ENCODE assay signal across 22 mouse cellular contexts in the genomic region with DNA sequence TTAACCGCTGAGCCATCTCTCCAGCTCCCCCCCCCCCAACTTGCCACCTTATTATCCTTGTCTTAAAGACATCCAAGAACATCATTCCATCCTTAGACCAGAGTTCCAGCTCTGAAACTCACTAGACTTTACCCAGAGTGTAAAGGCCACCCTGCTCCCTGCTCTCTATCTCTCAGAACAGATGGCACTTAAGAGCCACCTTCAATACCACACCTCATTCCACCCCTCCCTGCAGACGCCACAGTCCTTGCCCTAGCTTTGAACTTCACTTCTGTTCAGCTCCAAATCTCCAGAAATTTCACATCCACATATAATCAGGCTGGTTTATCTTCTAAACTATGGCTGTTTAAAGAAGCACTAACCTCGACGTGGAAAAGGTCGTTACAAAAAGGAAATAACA. TPM values are rescaled to one million over a fixed set of nuclear protein-coding genes. Genes with fewer than 3 reads are reported as not detected.
DNase-seq lines count a peak whose midpoint lies in the region; ATAC-seq lines count a peak whose summit lies in the region.
"Had no signal": no experiment of that assay in that cellular context is flagged by ENCODE, and none has a peak within 500 bp of the region (broad histone marks: within the 10 kb centered on the region; RNA-seq: fewer than 3 reads in every experiment).

No protein-coding gene starts in this region.

- 73% methylated on average over 5 of the region's 5 CpGs for WGBS in neural tube, embryonic 13.5 days
- 71% methylated on average over 5 of the region's 5 CpGs for WGBS in neural tube, embryonic 15.5 days
- 48% methylated on average over 5 of the region's 5 CpGs for WGBS in liver, embryonic 11.5 days

- no peak for DNase-seq in liver, embryonic 11.5 days (ENCODE audit: low spot score)
- DNase-seq in naive thymus-derived CD4-positive, alpha-beta T cell, adult 2 months (ENCODE audit: low read depth): peak; percentile 34
- DNase-seq in B cell, adult 2 months: no peak
- no peak for DNase-seq in thymus, postnatal 10 days (ENCODE audit: low spot score in 2 of 2)
- DNase-seq: cerebellum, adult 8-10 months; kidney, adult 18-20 months; layer of hippocampus, postnatal 36 days; thymus, adult 18-20 months had no signal

- H3K9me3 ChIP-seq in neural tube, embryonic 13.5 days: no peaks in the 10 kb centered on the region
- no peaks in the 10 kb centered on the region for H3K9me3 ChIP-seq in neural tube, embryonic 15.5 days (replicated peaks)
- no peaks in the 10 kb centered on the region for H3K9me3 ChIP-seq in liver, embryonic 11.5 days (ENCODE audit: control insufficient read depth, low read length)
- H3K9me3 ChIP-seq: heart, embryonic 15.5 days; hindbrain, embryonic 12.5 days had no signal

- H3K4me2 ChIP-seq in neural tube, embryonic 13.5 days: peak overlapping the region; percentile 18; the same call in 1 of the 2 replicates
- no peak overlapping the region for H3K4me2 ChIP-seq in neural tube, embryonic 15.5 days
- H3K4me2 ChIP-seq in liver, embryonic 11.5 days: peak overlapping the region; percentile 85
- H3K4me2 ChIP-seq: heart, embryonic 15.5 days; hindbrain, embryonic 12.5 days; midbrain, embryonic 11.5 days had no signal

- no peak overlapping the region for H3K4me3 ChIP-seq in neural tube, embryonic 13.5 days
- no peak overlapping the region for H3K4me3 ChIP-seq in neural tube, embryonic 15.5 days (replicated peaks)
- peak overlapping the region; percentile 11; the same call in 1 of the 2 replicates for H3K4me3 ChIP-seq in liver, embryonic 11.5 days (ENCODE audit: low read depth, low read length)
- H3K4me3 ChIP-seq: heart, embryonic 15.5 days; hindbrain, embryonic 12.5 days; myocyte had no signal

- peaks cover 32% of the 10 kb centered on the region for H3K4me1 ChIP-seq in neural tube, embryonic 13.5 days (replicated peaks)
- peaks cover 27% of the 10 kb centered on the region for H3K4me1 ChIP-seq in neural tube, embryonic 15.5 days
- H3K4me1 ChIP-seq in liver, embryonic 11.5 days (replicated peaks; ENCODE audit: control insufficient read depth, insufficient read depth, low read length): peaks cover 73% of the 10 kb centered on the region

- peaks cover 18% of the 10 kb centered on the region for H3K27me3 ChIP-seq in neural tube, embryonic 13.5 days
- H3K27me3 ChIP-seq in neural tube, embryonic 15.5 days (replicated peaks): peaks cover 9% of the 10 kb centered on the region; the same call in 1 of the 2 replicates
- 0 out of 2 replicates have a peak, but pooled peaks cover under 1% of the 10 kb centered on the region for H3K27me3 ChIP-seq in liver, embryonic 11.5 days (replicated peaks; ENCODE audit: control insufficient read depth, insufficient read depth, low read length)

- H3K27ac ChIP-seq in neural tube, embryonic 13.5 days (replicated peaks): no peak overlapping the region
- H3K27ac ChIP-seq in neural tube, embryonic 15.5 days (replicated peaks): no peak overlapping the region
- H3K27ac ChIP-seq in liver, embryonic 11.5 days (ENCODE audit: low read depth, low read length): peak overlapping the region; percentile 63
- H3K27ac ChIP-seq: heart, embryonic 15.5 days; hindbrain, embryonic 12.5 days had no signal

- ATAC-seq in neural tube, embryonic 13.5 days (ENCODE audit: low read depth): no peak
- no peak for ATAC-seq in neural tube, embryonic 15.5 days (ENCODE audit: low FRiP score)
- ATAC-seq in erythroblast, adult 5-6 weeks (replicated peaks; ENCODE audit: low FRiP score, poor library complexity, severe bottlenecking): peak; percentile 90
- peak; percentile 83 for ATAC-seq in liver, embryonic 11.5 days (replicated peaks; ENCODE audit: low FRiP score)
- ATAC-seq: forebrain, embryonic 14.5 days had no signal

- H3K9ac ChIP-seq in neural tube, embryonic 13.5 days: no peak overlapping the region
- H3K9ac ChIP-seq in neural tube, embryonic 15.5 days (replicated peaks): no peak overlapping the region
- H3K9ac ChIP-seq in liver, embryonic 11.5 days (ENCODE audit: low read depth, low read length): no peak overlapping the region
- H3K9ac ChIP-seq: heart, embryonic 15.5 days; hindbrain, embryonic 12.5 days had no signal

- no peaks in the 10 kb centered on the region for H3K36me3 ChIP-seq in neural tube, embryonic 13.5 days
- H3K36me3 ChIP-seq in neural tube, embryonic 15.5 days: no peaks in the 10 kb centered on the region
- H3K36me3 ChIP-seq in liver, embryonic 11.5 days (ENCODE audit: control insufficient read depth, insufficient read depth, low read length): peaks cover 2% of the 10 kb centered on the region
- H3K36me3 ChIP-seq: heart, embryonic 15.5 days; hindbrain, embryonic 12.5 days had no signal

RNA-seq across cellular contexts. Expression of a gene that starts 6.5 kb away (rescaled TPM):
- polyA plus RNA-seq in neural tube, embryonic 13.5 days (2015; fragmentation: Nextera tagmentation; extraction: Ambion mirVana): 67.4 and 72.9 TPM in 2 replicates
- polyA plus RNA-seq in neural tube, embryonic 15.5 days (2015; fragmentation: Nextera tagmentation; extraction: Ambion mirVana): 36.1 and 89.6 TPM in 2 replicates
- total RNA-seq in erythroblast, adult 5-6 weeks (2015; ENCODE audit: low replicate concordance): 63.7 and 78.6 TPM in 2 replicates
- total RNA-seq in erythroblast, adult 5-6 weeks (2017; ENCODE audit: low replicate concordance): 55.2 and 86.4 TPM in 2 replicates
- 233 and 245 TPM in 2 replicates for polyA plus RNA-seq in liver, embryonic 11.5 days (2014; fragmentation: Nextera tagmentation; extraction: Ambion mirVana)

RNA-seq across cellular contexts. Expression of a gene that starts 47.8 kb away (rescaled TPM):
- not detected in 2 replicates for polyA plus RNA-seq in neural tube, embryonic 13.5 days (2015; fragmentation: Nextera tagmentation; extraction: Ambion mirVana)
- polyA plus RNA-seq in neural tube, embryonic 15.5 days (2015; fragmentation: Nextera tagmentation; extraction: Ambion mirVana): not detected in 2 replicates
- not detected in 2 replicates for total RNA-seq in erythroblast, adult 5-6 weeks (2015; ENCODE audit: low replicate concordance)
- total RNA-seq in erythroblast, adult 5-6 weeks (2017; ENCODE audit: low replicate concordance): not detected in 2 replicates
- polyA plus RNA-seq in liver, embryonic 11.5 days (2014; fragmentation: Nextera tagmentation; extraction: Ambion mirVana): not detected in 2 replicates
- total RNA-seq: granulocyte monocyte progenitor cell, adult 5-6 weeks; layer of hippocampus, postnatal 36 days had no signal
- polyA plus RNA-seq: cortical plate, adult 2 months; embryonic facial prominence, embryonic 14.5 days; forebrain, embryonic 14.5 days; heart, embryonic 15.5 days; large intestine, adult 2 months; limb, embryonic 11.5 days; lung, embryonic 16.5 days; midbrain, embryonic 11.5 days; myocyte had no signal

Comparison
In these comparisons a context has a peak if more than half of its experiments do, and no peak if none do; other contexts are left out.
1. ATAC-seq: peak in erythroblast, adult 5-6 weeks (single experiment) and liver, embryonic 11.5 days (single experiment); none in neural tube, embryonic 13.5 days (single experiment) and neural tube, embryonic 15.5 days (single experiment).